Mouse (Mus musculus) layer of hippocampus, adult 8-10 months (tissue): Measurements from ENCODE around the gene Ralb. TPM values are rescaled to one million over a fixed set of nuclear protein-coding genes. Genes with fewer than 3 reads are reported as not detected.

Source experiments
- DNase-seq, 2 experiments: peaks; one replicate each; pipeline ENCODE4 v3.0.0; 2022; ENCODE audit warnings: low spot score in 2 of 2
- total RNA-seq, 4 experiments: library from RNA; stranded (reverse); gene quantifications; 2 replicates each; pipeline ENCODE4 v1.2.4; 2022

Ralb gene
- total RNA-seq, 4 experiments from 2014 or later: 20.2 to 27.6 (median 24.6) TPM

DNA sequence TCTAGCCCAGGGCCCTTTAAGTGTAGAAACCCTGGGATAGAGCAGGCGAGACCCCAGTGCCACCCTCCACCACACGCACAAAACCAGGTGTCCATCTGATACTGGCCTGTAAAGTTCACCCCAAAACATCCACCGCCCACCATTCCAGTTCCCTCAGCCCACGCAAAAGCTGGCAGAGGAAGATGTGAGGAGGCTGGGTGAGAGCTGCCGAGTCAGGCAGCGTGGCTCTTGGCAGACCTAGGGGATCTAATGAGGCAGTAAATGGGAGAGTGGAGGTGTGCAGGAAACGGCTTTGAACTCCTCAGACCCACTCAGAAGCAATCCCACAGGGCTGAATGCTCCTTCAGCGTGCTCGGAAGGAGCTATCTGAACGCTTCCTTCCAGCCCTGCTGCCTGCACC is 53.2 kb downstream of the Ralb start:
- no peak for DNase-seq

GRCm38 (mm10) chr1:119450651-119451345 is 53.8 kb downstream of the Ralb start:
- DNase-seq: no peak

DNA sequence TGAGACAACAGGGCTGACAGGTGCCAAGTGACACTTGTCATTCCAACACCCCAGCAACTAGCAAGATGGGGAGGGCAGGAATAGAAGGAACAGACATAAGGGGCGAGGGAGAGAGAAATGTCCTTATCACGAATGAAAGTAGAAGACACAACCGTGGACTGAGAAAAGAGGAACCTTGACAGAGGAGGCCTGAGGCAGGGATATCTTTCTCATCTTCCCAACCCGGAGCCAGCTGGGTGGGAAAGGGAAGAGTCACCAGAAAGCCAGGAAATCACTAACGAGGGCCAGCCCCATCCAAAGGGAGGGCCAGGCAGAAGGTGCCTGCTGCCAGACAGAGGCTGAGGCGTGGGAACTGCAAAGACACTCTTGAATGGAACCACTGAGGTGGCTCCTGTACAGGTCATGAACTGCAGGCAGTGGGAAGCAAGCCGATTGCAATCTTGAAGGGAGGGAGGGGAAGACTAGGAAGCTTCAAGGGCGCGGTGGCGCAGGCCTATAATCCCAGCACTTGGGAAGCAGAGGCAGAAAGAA is 57.8 kb downstream of the Ralb start:
- DNase-seq: no peak

DNA sequence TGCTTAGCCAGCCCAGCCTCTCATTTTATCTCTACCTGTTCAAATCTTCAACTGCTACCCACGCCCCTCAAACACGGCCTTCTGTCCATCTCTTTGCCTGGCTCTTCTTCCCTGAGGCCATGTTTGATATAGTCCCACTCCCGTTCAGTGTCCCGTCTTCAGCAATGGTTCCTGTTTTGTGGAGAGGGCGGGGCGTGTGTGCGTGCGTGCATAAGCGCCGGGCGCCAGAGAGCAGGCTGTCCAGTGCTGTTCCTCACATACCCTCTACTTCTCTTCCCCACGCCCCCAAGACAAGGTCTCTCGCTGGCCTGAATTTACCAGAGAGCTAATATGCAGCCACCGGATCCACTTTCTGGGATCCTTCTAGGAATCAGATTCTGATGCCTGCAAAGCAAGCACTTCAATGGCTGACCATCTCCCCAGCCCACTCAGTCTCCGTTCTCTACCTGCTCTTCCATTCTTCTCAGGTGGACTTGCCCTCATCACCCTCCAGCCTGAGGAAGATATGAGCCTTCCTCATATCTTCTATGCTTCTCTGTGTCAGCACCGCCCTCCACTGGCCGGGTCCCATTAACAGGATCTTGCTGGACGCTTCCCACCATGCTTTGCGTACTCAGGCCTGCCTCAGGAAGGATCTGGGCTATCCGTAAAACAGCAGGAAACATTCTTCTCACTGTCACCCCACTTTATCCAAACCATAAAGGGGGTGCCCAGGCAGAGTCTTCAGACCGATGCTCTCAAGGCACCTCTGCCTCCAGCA is 60.8 kb downstream of the Ralb start:
- DNase-seq: no peak

GRCm38 (mm10) chr1:119442901-119443300 is 61.7 kb downstream of the Ralb start:
- no peak for DNase-seq

- no peak for DNase-seq
These were observed 66.4 kb downstream of the Ralb start for GRCm38 (mm10) chr1:119438105-119438637.

GRCm38 (mm10) chr1:119437401-119437800 is 67.2 kb downstream of the Ralb start:
- no peak for DNase-seq

DNA sequence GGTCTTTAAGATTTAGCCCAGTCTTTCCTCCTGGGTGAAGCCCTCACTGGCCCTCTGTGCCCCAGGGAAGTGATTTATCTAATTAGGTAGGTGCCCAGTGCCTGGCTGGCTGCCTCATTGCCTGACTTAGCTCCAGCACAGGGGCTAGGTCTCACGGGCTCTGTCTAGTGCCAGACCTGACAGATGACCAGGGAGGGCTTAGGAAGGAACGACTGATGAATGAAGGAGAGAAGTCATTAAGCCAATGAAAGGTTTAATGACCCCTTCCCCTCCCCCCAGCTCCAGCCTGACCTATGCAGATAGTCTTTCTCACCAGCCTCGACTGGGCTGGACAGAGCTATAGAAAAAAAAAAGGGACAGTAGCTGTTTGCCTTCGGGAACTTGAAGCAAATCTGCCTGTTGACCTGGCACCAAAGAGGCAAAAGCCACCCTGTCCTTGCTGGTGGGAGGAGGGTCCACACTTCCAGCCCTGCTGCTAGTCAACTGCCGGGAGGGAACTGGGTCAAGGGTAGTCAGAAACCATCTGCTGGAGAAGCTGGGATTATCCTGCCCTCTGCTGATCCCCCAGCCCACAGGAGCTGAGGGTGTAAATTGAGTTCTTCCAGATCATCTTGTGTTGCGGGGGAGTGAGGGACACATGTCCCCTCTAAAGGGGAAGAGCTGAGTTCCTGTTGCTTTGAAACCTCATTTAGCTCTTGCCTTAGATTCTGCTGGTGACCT is 80.3 kb downstream of the Ralb start:
- no peak for DNase-seq

DNA sequence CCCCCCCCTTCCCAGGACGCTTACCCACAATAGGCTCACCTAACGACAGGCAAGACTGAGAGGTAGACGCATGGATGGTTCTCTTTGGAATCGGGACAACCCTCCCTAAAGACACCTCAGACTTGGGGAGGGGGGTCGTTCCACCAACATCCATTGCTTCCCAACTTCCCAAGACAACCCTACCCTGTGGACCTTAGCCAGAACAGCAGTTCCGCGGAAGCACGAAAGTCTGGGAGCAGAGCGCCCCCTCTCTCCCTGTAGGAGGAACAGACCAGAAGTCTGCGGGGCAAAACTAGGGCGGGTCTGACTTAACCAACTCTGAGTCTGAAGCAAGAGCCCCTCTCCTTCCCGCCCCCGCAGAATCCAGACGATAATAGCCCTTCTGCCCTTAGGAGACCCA is 81.1 kb downstream of the Ralb start:
- DNase-seq: peak in 1 of 2 experiments; percentile 47

DNA sequence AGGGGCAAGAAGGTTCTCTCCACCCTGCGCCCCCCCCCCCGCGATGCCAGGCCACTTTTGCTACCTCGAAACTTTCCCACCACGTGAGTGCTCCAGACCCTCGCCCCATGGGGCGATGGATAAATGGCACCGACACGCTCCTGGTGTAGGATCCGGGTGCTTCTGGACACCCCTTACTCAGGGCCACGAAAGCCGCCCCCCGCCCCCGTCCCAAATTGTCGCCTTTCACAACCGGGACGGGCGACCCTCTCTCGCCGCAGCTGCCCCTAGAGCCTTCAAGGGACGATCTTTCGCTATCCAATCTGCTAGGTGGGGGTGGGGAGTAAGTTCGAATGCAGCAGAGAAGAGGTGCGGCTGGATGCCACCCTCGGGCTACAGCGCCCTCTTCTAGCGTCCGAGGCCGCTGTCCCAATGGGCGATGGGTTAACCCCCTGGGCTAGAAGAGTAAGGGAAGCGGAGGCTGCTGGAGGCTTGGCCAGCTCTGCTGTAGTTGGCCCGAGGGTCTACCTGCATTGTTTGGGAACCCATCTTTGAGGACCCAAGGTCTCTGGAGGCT is 82.1 kb downstream of the Ralb start:
- DNase-seq: no peak

DNA sequence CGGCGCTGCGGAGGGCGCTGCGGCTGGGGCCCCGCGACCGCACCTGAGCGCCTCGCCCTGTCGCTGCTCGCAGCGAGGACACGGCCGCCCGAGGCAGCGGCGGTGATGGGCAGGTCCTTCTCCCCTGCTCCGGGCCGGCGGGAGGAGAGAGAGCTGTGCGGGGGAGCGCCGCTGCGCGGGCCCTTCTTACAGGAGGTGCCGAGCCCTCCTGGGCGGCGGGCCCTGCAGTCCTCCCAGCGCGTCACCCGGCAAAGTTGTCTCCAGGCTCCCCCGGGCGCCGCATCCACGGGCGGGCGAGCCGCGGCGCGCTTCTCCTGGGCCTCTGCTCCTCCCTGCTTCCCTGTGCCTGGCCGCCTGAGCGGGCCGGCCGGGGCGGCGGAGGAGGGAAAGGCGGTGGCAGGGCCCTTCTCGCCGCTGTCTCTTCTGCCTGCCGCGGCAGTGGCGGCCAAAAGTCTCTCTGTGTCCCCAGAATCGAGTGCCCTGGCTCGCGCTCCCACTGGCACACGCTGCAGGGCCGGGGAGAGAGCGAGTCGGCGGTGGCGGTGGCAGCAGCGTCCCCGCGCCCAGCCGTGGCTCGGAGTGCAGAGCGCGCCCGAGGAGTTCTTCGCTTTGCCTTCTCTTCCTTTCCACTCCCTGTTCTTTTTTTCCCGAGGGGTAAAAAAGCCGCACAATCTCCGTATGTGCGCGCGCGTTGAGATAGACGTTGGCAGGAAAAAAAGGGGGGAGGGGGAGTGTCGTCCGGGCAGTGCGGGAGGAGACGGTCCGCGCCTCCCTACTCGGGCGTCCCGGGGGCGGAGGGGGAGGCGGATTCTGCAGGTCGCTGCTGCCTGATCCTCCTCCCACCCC is 82.8 kb downstream of the Ralb start, which contains the start of gene Inhbb:
Gene Inhbb (minus strand): TSS at position 673 of the 846 bp plus-strand sequence.
- DNase-seq: no peak

GRCm38 (mm10) chr1:119420984-119421575 is 83.5 kb downstream of the Ralb start:
- no peak for DNase-seq

Other genes starting within 250 kb of the Ralb start
- gene Inhbb, start 82.5 kb downstream of the Ralb start, total RNA-seq: 1 to 10 TPM; 3.7 to 5.1 (median 4.6) TPM
- gene Tmem185b, start 21.4 kb upstream of the Ralb start, total RNA-seq: 10 to 100 TPM; 14.6 to 20.3 (median 16.5) TPM
- gene Epb41l5, start 144.2 kb upstream of the Ralb start, total RNA-seq: 1 to 10 TPM; 5.2 to 8.6 (median 6.6) TPM